Mouse (Mus musculus) CH12.LX (cell line): ENCODE data around the gene Btbd3.

Experiments
- CTCF ChIP-seq, 2 experiments: IDR thresholded peaks in 1 of 2; conservative IDR thresholded peaks in 1 of 2; 2 replicates each; pipeline ENCODE4 v1.5.1; 2011 to 2012; ENCODE audit warnings: low read depth in 2 of 2, low read length in 2 of 2, improper control_type of control experiment in 1 of 2, inconsistent platforms in 1 of 2, mild to moderate bottlenecking in 1 of 2, moderate library complexity in 1 of 2
- ELF1 ChIP-seq: IDR thresholded peaks from 2 replicates; pipeline ENCODE4 v1.6.1; 2014; ENCODE audit warnings: low read depth, mild to moderate bottlenecking, inconsistent platforms, low read length, improper control_type of control experiment
- EP300 ChIP-seq: IDR thresholded peaks from 2 replicates; pipeline ENCODE4 v1.6.1; 2011; ENCODE audit warnings: low read length, improper control_type of control experiment
- HCFC1 ChIP-seq: IDR thresholded peaks from 2 replicates; pipeline ENCODE4 v1.6.1; 2012; ENCODE audit warnings: low read depth, mild to moderate bottlenecking, inconsistent platforms, low read length, improper control_type of control experiment
- MAX ChIP-seq: IDR thresholded peaks from 2 replicates; pipeline ENCODE4 v1.6.1; 2011; ENCODE audit warnings: low read length, improper control_type of control experiment
- POLR2A ChIP-seq: IDR thresholded peaks from 2 replicates; pipeline ENCODE4 v1.6.1; 2011; ENCODE audit warnings: low read depth, mild to moderate bottlenecking, improper control_type of control experiment, low read length
- POLR2AphosphoS2 ChIP-seq: IDR thresholded peaks from 2 replicates; pipeline ENCODE4 v1.6.1; 2011; ENCODE audit warnings: low read depth, low read length, improper control_type of control experiment
- RCOR1 ChIP-seq: conservative IDR thresholded peaks from 2 replicates; pipeline ENCODE4 v1.6.1; 2012; ENCODE audit warnings: low read depth, mild to moderate bottlenecking, inconsistent platforms, low read length, improper control_type of control experiment
- TBP ChIP-seq: conservative IDR thresholded peaks from 2 replicates; pipeline ENCODE4 v1.6.1; 2011; ENCODE audit warnings: low read depth, low read length, improper control_type of control experiment
- TCF12 ChIP-seq: IDR thresholded peaks from 2 replicates; pipeline ENCODE4 v1.6.1; 2014; ENCODE audit warnings: low read depth, mild to moderate bottlenecking, inconsistent platforms, low read length, improper control_type of control experiment

DNA sequence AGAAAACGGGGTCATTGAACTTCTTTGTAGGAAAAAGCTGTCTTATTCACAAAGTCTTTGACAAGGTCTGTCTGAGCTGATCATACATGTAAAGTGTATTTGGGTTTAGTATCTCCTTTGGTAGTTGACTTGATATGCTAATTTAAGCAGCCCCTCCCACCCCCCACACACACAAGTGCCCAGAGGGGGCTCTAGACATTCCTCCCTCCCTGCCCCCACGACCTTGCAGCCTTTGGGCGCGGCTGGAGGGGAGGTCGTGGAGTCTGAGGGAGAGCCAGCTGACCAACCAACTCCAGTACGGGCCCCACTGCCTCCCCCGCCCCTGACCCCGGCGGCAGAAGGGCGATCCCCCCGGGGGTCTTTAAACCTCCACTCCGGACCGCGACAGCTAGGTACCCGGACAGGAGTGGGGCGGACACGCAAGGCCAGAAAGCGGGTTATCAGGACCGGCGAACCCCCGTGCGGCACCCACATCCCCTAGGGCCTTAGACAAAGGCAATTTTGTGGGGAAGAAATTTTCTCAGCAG is 211.7 kb downstream of the Btbd3 start:
- TF ChIP-seq POLR2A (no peak), CTCF (conservative IDR thresholded peaks at IDR 0.05 in 1 of 2, IDR thresholded peaks at IDR 0.05 in 1 of 2; ENCODE audit: low read depth in 2 of 2, low read length in 2 of 2) (no peak), MAX (no peak), HCFC1 (no peak), ELF1 (no peak), TCF12 (no peak), RCOR1 (no peak), TBP (no peak), EP300 (no peak), POLR2AphosphoS2 (no peak)
